Mouse (Mus musculus): ENCODE measurements around the gene Ncan.
A peak's percentile ranks its signal among the peaks of the same experiment; 100 is the strongest.

Gene Ncan

DNA sequence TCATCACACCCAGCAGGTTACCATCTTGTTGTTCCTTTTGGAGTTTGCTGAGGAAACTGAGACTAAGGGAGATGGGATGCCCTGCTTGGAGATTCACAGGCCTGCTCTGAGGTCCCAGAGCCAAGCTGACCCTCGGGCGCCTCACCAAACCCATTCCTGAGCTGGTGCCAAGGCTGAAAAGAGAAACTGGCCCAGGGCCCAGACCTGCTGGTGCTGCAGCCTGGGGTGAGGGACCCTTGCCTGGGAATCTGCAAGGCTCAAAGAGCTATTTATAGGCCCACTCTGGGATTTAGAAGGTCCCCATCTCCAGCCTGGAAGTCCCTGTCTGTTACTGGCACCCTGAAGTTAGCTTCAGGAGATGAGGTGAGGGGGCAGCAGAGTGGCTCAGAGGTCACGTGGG lies 7.8 kb upstream of the Ncan start:
- no peak for DNase-seq

DNA sequence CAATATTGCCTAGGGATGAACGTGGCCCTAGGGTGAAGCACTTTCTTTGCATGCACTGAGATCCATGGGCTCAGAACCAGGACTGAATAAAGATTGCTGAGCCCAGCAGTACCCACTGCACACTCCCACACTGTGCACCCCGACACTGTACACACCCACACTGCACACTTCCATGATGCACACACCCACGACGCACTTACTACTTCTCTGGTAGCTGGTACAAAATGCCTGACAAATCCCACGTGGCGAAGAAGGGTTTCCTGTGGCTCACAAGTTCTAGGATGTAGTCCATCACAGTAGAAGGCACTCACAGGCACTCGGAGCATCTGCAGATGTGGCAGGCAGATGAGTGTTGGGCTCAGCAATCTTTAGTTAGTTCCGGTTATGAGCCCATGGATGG lies 4.3 kb upstream of the Ncan start:
- DNase-seq: peak; percentile 68

DNA sequence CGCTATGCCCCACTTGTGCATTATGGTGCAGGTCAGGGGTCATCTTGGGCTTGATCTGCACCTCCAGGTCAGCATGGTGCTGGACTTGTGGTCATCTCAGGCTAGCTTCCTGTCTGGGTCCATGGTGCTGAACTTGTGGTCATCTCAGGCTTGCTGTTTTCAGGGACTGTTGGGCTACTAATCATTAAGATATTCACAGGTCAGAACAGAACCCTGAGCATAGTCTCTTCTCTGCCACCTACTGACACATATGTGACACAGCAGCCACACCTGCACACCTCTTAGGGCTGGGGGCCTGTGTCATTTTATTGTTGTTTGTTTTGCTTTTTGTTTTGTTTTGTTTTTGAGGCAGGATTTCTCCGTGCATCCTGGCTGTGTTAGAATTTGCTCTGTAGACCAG lies 2.2 kb upstream of the Ncan start:
- DNase-seq: no peak

DNA sequence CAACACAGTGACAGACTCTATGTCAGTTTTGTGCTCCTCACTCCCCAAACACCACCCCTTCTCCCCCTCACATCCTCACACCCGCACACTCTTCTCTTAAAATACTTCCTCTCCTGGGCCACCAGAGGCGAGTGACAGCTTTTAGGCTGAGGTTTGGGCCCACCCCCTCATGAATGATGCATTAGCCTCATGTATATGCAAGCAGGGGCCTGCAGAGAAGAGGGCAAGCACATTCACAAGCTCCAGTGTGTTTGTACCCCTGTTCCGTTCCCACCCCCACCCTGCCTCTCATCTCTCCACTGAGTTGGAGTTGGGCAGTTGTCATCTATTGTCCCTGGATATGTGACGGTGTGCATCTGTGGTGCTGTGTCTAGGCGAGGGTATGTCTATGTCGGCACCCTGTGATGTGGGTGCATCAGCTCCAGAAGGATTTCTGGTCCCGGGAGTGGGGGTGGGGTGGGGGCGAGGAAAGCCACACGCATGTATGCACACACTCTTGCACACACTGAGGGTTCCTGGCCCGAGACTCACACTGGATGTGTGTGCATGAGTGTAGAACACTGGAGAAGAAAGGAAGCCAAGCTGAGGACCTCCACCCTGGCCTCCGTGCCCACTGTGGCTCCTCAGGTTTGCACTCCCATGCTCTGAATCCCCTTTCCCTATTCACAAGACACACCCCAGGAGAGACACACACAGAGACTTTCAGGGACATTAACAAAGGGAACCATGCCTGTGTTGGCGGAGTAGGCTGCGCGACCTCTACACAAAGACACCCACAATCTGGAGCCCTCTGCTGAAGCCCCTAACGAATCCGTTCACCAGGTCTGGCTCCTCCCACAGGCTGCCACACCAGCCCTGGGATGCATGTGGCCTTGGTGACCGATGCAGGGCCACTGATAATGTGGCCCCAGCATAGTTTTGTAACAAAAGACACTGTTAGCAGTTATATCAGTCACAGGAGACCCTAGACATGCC lies 1.7 kb downstream of the Ncan start:
- DNase-seq: peak; percentile 89

DNA sequence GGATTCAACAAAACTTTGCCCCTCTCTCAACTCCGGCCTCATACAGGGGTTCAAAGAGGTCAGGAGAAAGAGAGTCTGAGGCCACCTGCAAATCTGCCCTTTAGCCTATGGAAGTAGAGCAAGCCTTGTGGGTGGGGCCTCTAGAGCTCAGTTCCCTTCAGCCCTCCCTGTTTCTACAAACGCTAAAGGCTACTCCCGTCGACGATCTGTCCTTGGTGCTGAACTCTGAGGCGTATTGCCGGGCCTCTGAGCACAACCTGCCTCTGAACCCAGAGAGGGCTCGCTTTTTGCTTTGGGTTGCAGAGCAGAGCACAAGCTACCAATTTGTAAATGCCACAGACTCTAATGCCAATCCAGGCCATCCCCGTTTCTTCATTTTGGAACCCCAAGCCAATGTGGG lies 3.1 kb downstream of the Ncan start:
- no peak for DNase-seq

DNA sequence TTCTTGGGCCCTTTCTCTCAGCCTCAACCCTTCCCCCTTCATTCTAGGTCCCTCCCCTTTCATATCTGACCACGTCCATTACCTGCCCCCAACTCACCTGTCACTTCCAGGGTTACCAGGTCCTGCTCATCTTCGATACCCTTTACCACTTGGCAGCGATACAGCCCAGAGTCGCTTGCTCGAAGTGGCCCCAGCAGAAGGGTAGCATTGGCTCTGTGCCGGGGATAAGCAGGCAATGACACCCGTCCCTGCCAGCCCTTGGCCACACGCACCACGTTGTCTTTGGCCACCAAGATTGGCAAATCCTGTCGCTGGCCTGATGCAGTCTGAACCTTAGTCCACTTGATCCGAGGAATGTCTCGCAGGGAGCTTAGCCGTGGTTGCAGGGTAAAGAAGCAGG lies 5.8 kb downstream of the Ncan start:
- no peak for DNase-seq

DNA sequence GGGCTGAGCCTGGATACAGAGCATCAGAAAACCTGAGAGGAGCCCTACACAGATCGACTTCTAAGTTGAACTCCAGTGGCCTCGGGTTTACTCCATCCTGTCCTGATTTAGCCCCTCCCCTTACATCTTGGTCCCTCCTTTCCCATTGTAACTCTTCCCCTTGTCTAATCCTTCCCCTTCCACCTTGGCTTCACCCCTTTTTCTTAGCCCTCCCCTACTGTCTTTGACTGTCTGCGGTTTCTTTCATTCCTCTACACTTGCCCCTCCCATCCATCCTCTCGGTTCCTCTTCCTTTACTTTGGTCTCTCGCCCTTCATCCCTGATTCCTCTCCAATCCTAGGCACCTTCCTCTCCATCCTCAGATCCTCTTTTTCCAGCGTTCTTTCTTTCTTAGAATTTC lies 6.2 kb downstream of the Ncan start:
- no peak for DNase-seq

DNA sequence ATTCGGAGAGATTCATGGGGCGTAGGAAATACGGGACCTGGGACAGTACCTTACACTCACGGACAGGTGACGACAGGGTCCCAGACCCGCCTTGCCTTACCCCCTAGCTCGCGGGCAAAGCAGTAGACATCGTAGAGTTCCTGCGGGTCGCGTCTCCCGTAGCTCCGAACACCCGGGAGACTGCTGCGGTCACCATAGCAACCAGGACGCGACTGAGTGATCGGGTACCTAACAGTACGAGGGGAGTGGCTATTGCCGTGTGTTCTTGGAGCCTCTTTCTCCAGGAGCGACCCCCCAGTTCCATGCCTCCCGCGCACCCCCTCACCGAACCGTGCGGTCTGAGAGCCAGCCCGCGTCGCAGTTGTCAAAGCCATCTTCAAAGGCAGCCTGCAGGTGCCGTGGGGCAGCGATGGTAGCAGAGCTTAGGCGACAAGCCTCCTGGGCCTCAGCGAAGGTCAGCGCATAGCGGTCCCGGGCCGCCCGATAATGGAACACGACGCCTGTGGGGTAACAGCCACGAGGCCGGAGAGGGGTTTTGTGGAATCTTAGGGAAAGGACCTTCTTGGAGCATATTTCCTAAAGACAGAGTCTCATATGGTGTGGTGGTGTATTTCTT lies 8.2 kb downstream of the Ncan start:
- DNase-seq: no peak

DNA sequence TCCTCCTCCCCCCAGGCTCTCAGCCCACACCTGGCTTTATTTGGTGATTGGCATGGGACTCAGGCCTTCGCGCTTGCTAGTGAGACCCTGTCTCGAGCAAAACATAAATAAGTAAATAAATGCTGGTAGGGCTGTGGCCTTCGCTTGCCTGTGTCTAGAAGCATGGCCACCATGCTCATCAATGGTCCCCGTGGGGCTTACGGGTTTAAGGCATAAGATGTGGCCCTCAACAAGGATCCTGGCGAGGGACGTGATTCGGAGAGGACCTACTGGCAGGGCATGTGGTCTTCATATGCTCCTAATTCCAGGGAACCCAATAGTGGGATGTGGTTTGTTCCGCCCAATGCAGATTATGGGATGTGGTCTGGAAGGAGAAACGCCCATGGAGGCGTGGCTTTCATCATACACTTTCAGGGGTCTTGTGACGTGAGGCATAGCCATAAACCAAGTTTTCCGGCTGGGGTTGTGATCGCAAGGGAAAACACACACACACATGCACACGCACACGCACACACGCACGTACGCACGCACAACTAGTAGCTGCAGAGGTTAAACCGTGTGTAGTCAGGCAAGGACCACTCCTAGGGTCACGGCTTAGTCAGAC lies 9.4 kb downstream of the Ncan start:
- no peak for DNase-seq

DNA sequence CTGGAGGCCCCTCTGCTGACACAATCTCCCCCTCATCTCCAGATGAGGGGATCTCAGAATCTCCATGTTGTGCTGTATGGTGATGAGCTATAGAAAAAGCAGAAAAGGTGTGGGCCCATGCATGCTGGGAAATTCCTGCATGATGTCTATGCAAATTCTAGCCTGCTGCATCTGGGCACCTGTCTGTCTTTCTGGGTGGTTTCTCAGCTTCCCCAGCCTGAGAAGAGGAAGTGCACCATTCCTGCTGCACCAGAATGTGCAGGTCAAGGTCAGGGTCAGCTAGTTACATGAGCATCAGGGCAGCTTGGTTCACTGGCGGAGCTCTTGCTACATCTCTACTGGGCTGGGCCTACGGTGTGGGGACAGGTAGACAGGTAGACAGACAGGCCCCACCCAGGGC lies 10.2 kb downstream of the Ncan start:
- no peak for DNase-seq

DNA sequence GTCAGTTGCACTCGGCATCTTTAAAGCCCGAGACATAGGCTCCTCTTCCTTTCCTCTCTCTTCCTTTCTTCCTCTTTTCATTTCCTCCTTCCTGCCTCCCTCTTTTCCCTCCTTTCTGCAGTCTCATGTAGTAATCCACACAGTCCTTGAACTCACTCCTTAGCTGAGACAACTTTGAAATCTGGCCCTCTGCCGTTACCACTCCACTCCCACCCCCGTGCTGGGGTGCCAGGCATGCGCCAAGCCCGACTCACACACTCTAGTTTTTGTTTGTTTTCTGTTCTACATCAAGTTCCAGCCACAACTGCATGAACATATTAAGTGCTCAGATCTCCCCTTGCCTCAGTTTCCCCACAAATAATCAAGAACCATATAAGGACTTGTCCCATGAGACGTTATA lies 15.8 kb downstream of the Ncan start:
- no peak for DNase-seq

DNA sequence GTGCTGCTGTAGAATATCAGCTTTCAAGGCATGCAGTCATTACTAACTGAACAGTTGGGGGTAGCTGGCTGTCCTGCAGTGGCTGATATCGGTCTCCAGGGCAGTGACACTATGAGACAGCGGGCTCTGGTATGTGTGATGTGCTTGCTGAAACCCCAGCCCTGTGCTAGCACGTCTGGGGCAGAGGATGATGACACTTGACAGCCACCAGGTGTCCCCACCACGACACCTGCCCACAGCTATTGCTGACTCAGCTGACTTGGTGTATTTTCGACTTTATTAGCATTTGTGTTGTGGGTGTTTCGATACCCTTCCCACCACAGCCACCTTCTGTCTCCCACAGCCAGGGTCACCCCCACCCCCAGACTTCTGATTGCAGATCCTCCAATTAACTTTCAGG lies 16.2 kb downstream of the Ncan start:
- DNase-seq: no peak

DNA sequence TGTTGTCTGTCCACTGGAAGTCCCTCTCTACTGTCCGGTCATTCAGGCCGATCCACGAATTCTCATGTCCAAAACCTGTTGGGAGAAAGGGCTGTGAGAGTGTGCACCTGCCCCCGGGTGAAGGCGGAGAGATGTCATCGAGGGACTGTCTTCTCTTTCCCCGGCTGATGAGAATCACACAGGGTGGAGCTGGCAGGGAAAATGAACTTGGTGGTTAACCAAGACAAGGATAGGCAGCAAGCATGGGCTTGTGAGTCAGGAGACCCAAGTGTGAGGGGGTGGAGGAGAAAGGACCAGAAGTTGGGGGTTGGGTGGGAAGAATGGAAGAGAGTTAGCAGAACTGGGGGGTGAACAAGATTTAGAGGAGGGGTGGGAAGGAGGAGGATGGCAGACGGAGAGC lies 20.4 kb downstream of the Ncan start:
- peak; percentile 76 for DNase-seq

DNA sequence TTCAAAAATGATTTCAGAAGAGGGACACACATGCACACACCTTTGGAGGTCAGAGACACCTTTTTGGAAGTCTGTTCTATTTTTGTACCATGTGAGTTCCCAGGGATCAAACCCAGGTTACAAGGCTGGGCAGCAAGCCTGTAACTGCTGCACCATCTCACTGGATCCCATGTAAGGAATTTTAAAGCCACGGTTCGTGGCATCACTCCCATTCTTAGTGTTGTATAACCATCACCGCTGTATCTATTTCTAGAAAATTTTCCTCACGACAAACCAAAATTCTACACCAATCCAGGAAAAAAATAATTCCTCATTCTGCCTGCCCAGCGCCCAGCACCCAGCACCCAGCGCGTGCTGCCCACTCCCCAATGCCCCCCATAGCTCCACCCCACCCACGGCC lies 21.4 kb downstream of the Ncan start:
- DNase-seq: peak; percentile 70

DNA sequence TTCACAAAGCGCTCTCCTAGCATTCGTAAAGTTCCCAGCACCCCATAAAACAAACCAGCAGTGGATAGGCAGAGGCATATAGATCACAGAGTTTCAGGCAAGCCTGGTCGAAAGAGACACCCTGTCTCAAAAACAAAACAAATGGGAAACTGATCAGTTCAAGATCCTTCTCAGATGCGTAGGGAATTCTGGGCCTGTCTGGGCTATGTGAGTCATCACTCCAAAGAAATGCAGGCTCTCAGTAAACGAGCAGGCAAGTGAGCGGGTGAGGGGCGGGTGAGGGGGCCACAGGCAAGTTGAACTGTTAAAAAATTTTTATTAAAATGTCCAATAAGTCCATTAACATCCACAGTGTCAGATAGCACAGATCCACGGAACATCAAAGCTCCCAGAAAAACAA lies 27.9 kb downstream of the Ncan start:
- DNase-seq: no peak

DNA sequence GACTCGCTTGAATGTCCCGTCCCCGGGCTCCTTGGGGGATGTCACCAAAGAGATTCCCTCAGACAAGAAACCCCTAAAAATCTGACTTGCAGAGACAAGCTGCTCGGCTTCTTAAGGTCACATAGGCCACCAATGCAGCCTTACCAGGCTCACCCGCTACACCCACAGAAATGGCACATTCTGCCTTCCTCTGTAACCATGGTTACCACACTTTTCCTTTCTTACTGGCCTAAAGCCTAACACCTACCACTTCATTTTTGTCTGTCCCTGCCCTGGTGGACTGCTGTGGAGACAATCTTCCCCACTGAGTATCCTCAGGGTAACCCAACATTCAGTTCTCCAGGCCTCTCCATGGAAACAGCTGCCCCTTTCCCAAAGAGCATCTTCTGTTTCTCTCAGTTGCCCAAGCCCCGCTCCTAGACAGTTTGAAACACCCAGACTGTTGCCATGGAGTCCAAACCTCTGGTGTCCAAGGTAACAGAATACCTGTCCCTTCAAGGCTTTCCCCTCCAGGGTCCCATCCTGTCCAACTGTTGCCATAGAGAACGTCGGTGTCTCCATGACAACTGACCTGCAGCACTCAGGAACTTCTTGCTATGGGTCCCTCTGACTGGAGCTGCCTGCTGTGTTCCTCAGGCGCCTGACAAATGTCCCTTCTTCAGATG lies 31.2 kb downstream of the Ncan start:
- peak; percentile 37 for DNase-seq

DNA sequence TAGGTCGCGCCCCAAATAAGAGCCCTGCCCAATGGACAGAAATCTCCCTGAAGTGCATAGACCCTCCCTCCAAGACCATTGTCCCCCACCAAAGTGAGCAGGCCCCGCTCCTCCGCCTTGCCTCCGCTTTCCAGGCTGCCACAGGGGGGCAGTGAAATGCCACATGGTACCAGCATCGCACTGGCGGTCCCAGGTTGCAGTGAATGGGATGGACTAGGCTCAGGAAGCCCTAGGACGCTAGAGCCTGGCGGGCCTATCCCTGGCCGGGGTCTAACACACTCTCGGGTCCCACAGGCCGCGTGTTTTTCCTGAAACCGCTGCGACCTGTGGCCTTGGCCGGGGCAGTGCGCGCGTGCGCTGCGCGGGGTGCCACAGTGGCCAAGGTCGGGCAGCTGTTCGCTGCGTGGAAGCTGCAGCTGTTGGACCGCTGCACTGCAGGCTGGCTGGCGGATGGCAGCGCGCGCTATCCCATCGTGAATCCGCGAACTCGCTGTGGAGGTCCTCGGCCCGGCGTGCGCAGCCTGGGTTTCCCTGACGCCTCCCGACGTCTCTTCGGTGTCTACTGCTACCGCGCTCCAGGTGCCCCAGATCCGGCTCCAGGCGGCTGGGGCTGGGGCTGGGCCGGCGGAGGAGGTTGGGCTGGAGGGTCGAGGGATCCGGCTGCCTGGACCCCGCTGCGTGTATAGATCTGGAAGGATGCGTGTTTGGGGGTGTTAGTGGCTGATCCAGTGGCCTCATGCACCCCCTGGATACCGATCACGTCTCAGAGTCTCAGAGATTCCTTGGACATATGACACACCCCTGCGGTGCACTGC lies 32.6 kb downstream of the Ncan start:
- peak; percentile 69 for DNase-seq

DNA sequence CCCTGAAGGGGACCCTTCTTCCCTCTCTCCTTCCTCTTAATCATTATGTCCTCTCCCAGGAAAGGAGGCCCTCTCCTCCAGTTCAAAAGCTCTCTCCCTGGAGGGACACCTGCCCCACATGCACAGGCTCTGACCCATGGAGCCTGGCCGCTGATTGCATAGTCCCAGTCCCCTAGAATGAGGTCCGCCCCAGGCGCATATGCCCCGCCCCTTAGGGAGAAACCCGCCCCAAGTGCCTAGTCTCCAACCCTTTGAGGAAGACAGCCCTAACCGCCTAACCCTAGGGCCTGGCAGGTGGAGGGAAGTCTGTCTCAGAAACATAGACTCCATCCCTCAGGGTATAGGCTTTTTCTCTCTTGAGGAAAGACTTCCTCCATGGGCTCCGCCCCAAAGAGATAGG lies 33.4 kb downstream of the Ncan start:
- no peak for DNase-seq

DNA sequence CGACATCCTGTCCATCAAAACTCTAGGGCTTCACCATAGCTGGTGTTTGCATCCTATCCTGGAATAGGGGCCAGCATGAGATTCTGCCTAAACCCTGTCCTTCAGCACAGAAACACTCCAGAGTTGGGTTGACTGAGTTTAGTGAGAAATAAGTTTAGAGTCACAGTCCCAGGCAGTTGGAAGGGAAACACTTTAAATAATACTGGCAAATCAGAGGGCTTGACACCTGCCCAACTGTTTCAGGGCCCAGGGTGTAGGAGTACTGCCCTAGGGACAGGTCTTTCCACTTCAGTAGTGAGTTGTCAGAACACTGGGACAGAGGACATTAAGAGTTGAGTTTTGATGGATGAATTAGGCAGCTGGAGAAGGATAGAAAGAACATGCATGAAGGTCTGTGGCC lies 34.5 kb downstream of the Ncan start:
- DNase-seq: no peak

DNA sequence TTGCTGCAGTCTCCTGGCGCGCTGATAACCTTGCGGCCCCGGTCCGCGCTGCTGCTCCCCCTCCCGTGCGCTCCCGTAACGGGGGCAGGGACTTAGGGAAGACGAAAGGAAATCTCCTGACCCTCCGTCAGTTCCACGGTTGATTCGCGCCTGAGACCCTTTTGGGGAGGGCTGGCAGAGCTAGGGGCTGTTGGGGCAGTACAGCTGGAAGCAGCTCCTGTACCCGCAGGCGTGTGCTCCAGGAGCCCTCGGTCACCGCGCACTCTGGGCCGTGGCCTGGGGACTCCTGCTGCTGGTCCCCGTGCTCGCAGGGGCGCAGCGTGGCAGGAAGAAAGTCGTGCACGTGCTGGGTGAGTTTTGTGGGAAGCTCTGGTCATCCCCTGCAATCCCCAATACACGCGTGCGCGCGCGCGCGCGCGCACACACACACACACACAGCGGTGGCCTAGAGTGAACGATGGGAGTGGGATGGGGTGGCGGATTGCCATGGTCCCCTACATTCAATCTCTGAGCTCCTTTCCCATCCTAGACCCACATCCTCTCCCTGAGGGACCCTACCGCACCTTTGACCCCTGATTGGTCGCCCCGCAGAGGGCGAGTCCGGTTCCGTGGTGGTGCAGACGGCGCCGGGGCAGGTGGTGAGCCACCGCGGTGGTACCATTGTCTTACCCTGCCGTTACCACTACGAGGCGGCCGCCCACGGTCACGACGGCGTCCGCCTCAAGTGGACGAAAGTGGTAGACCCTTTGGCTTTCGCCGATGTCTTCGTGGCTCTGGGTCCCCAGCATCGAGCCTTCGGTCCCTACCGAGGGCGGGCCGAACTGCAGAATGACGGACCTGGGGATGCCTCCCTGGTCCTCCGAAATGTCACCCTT lies 36.2 kb downstream of the Ncan start:
- DNase-seq: no peak

DNA sequence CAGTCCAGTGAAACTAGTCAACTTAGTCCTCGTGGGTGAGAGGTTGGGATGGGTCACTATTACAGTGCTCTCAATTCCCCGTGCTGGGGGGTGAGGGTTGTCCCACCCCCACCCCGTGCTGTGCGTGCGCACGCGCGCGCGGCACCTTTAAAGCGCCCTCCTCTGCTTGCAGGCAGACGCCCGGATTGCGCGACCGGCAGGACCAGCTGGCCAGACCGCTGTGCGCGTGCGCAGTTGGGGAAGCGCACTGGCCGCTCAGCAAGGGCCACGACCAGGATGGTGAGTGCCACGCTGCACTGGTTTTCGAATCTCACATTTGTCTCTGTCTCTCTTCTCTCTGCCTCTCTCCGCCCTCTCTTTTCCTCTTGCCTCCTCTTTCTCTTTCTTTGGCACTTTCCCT lies 37.4 kb downstream of the Ncan start, which contains the start of gene Hapln4:
Gene Hapln4 (plus strand): TSS at position 173 of the 400 bp plus-strand sequence.
- peak; percentile 84 for DNase-seq

All from right cerebral cortex, adult 18-20 months (tissue).